Mouse (Mus musculus) heart, embryonic 11.5 days (tissue): Measurements from ENCODE around the gene Vmn1r54. TPM values are rescaled to one million over a fixed set of nuclear protein-coding genes. Genes with fewer than 3 reads are reported as not detected.

Experiments
- ATAC-seq: fragments of 200-750 bp; cut with Nextera tagmentation; replicated peaks from 2 replicates; pipeline ENCODE4 v1.8.0; 2017; ENCODE audit warnings: moderate library complexity; ENCODE audit not compliant: insufficient number of reproducible peaks, low FRiP score, low TSS enrichment
- H3K27ac ChIP-seq: fragments of 300-500 bp; sonication (generic); 2 replicates; pipeline ENCODE4 v1.5.1; 2014; ENCODE audit warnings: mild to moderate bottlenecking, low read depth, low read length
- H3K27me3 ChIP-seq: fragments of 300-500 bp; sonication (generic); 2 replicates; pipeline ENCODE4 v1.6.1; 2014; ENCODE audit warnings: mild to moderate bottlenecking, low read length, mixed read lengths; ENCODE audit not compliant: control insufficient read depth, insufficient read depth
- H3K36me3 ChIP-seq: fragments of 300-500 bp; sonication (generic); 2 replicates; pipeline ENCODE4 v1.6.1; 2014; ENCODE audit warnings: mild to moderate bottlenecking, low read length, moderate library complexity, mixed read lengths; ENCODE audit not compliant: control insufficient read depth, insufficient read depth
- H3K4me1 ChIP-seq: fragments of 300-500 bp; sonication (generic); 2 replicates; pipeline ENCODE4 v1.6.1; 2014; ENCODE audit warnings: low read length; ENCODE audit not compliant: control insufficient read depth, insufficient read depth
- H3K4me2 ChIP-seq: fragments of 300-500 bp; sonication (generic); 2 replicates; pipeline ENCODE4 v1.6.1; 2014; ENCODE audit warnings: mild to moderate bottlenecking, moderate library complexity
- H3K4me3 ChIP-seq: fragments of 300-500 bp; sonication (generic); 2 replicates; pipeline ENCODE4 v1.5.1; 2014; ENCODE audit warnings: low read depth, low read length
- H3K9ac ChIP-seq: fragments of 300-500 bp; sonication (generic); 2 replicates; pipeline ENCODE4 v1.6.1; 2014; ENCODE audit warnings: mild to moderate bottlenecking, low read depth, low read length, moderate library complexity
- H3K9me3 ChIP-seq: fragments of 300-500 bp; sonication (generic); replicated peaks from 2 replicates; pipeline ENCODE4 v1.6.1; 2016; ENCODE audit warnings: low read length; ENCODE audit not compliant: control insufficient read depth
- WGBS: fragments of 180-500 bp; shearing (Covaris S2); extraction: QIAGEN DNeasy Blood & Tissue Kit; methylation state at CpG from one replicate; pipeline ENCODE4 v1.1.7; 2014; ENCODE audit not compliant: insufficient replicate concordance; 5-methylcytosine and 5-hydroxymethylcytosine counted together
- polyA plus RNA-seq: library from polyadenylated mRNA; unstranded; fragments of >200 nt; fragmentation: Nextera tagmentation; extraction: Ambion mirVana; gene quantifications from 2 replicates; pipeline ENCODE4 v1.2.1, GENCODE M21; 2014

Gene Vmn1r54
- polyA plus RNA-seq, 1 experiment from 2014 or later: not detected

- H3K9ac ChIP-seq: no peak overlapping the region
- no peak for ATAC-seq
- 0 out of 2 replicates have a peak, but pooled peaks cover 3% of the 10 kb centered on the region for H3K9me3 ChIP-seq
- 78% methylated on average over 87 of the region's 87 CpGs for WGBS
- no peak overlapping the region for H3K4me2 ChIP-seq
- H3K4me3 ChIP-seq: no peak overlapping the region
- 0 out of 2 replicates have a peak, but pooled peaks cover 3% of the 10 kb centered on the region for H3K27me3 ChIP-seq
- no peaks in the 10 kb centered on the region for H3K4me1 ChIP-seq
- H3K36me3 ChIP-seq: no peaks in the 10 kb centered on the region
- no peak overlapping the region for H3K27ac ChIP-seq
Measured at GRCm38 (mm10) chr6:90308839-90309778, 63.0 kb downstream of the Vmn1r54 start.

GRCm38 (mm10) chr6:90315961-90316360 lies 69.9 kb downstream of the Vmn1r54 start:
- Histone ChIP-seq H3K4me2 (no peak overlapping the region), H3K4me3 (no peak overlapping the region), H3K27me3 (no peaks in the 10 kb centered on the region), H3K4me1 (no peaks in the 10 kb centered on the region), H3K9ac (no peak overlapping the region), H3K36me3 (no peaks in the 10 kb centered on the region), H3K27ac (no peak overlapping the region), H3K9me3 (no peaks in the 10 kb centered on the region)
- WGBS: 75% methylated on average over 5 of the region's 5 CpGs
- no peak for ATAC-seq

GRCm38 (mm10) chr6:90317510-90318258 lies 71.6 kb downstream of the Vmn1r54 start:
- ATAC-seq: no peak
- Histone ChIP-seq H3K27me3 (no peaks in the 10 kb centered on the region), H3K36me3 (no peaks in the 10 kb centered on the region), H3K4me3 (no peak overlapping the region), H3K9ac (no peak overlapping the region), H3K27ac (no peak overlapping the region), H3K4me2 (no peak overlapping the region), H3K4me1 (no peaks in the 10 kb centered on the region), H3K9me3 (no peaks in the 10 kb centered on the region)
- WGBS: 74% methylated on average over 2 of the region's 2 CpGs

GRCm38 (mm10) chr6:90319019-90319418 lies 72.9 kb downstream of the Vmn1r54 start:
- Histone ChIP-seq H3K27me3 (peaks cover 2% of the 10 kb centered on the region; the same call in 1 of the 2 replicates), H3K27ac (no peak overlapping the region), H3K4me1 (no peaks in the 10 kb centered on the region), H3K9ac (no peak overlapping the region), H3K36me3 (no peaks in the 10 kb centered on the region), H3K9me3 (no peaks in the 10 kb centered on the region), H3K4me3 (no peak overlapping the region), H3K4me2 (no peak overlapping the region)
- 89% methylated on average over 2 of the region's 2 CpGs for WGBS
- no peak for ATAC-seq

- ATAC-seq: no peak
- 67% methylated on average over 7 of the region's 7 CpGs for WGBS
- Histone ChIP-seq H3K27ac (no peak overlapping the region), H3K9ac (no peak overlapping the region), H3K36me3 (no peaks in the 10 kb centered on the region), H3K9me3 (no peaks in the 10 kb centered on the region), H3K4me3 (no peak overlapping the region), H3K4me1 (no peaks in the 10 kb centered on the region), H3K4me2 (no peak overlapping the region), H3K27me3 (peaks cover 5% of the 10 kb centered on the region; the same call in 1 of the 2 replicates)
Measured at GRCm38 (mm10) chr6:90319475-90320191, 73.5 kb downstream of the Vmn1r54 start.

- H3K4me2 ChIP-seq: no peak overlapping the region
- peaks cover 8% of the 10 kb centered on the region for H3K27me3 ChIP-seq
- H3K4me1 ChIP-seq: no peaks in the 10 kb centered on the region
- no peak for ATAC-seq
- H3K36me3 ChIP-seq: no peaks in the 10 kb centered on the region
- no peaks in the 10 kb centered on the region for H3K9me3 ChIP-seq
- no peak overlapping the region for H3K27ac ChIP-seq
- H3K4me3 ChIP-seq: no peak overlapping the region
- H3K9ac ChIP-seq: no peak overlapping the region
- 78% methylated on average over 5 of the region's 5 CpGs for WGBS
Measured at GRCm38 (mm10) chr6:90320429-90320828, 74.3 kb downstream of the Vmn1r54 start.

Other genes starting within 250 kb of the Vmn1r54 start
- not detected in 2 replicates for gene Vmn1r47, start 230.2 kb upstream of the Vmn1r54 start, polyA plus RNA-seq
- gene Vmn1r48, start 209.5 kb upstream of the Vmn1r54 start, polyA plus RNA-seq: not detected in 2 replicates
- gene Vmn1r49, start 167.8 kb upstream of the Vmn1r54 start, polyA plus RNA-seq: not detected in 2 replicates
- not detected in 2 replicates for gene Vmn1r50, start 144.9 kb upstream of the Vmn1r54 start, polyA plus RNA-seq
- gene Vmn1r51, start 123.7 kb upstream of the Vmn1r54 start, polyA plus RNA-seq: not detected in 2 replicates
- not detected in 2 replicates for gene Vmn1r52, start 71.5 kb upstream of the Vmn1r54 start, polyA plus RNA-seq
- gene V1ra8, start 43.5 kb upstream of the Vmn1r54 start, polyA plus RNA-seq: not detected in 2 replicates
- gene Vmn1r53, start 21.9 kb upstream of the Vmn1r54 start, polyA plus RNA-seq: not detected in 2 replicates
- not detected in 2 replicates for gene BC048671, start 54.9 kb downstream of the Vmn1r54 start, polyA plus RNA-seq
- 0.25 and 0.30 TPM in 2 replicates for gene Chst13, start 78.9 kb downstream of the Vmn1r54 start, polyA plus RNA-seq
- gene Uroc1, start 87.0 kb downstream of the Vmn1r54 start, polyA plus RNA-seq: not detected in 2 replicates
- 5.3 and 5.6 TPM in 2 replicates for gene Zxdc, start 123.2 kb downstream of the Vmn1r54 start, polyA plus RNA-seq
- 0.15 TPM in 1 of 2 replicates, not detected in the other for gene Cfap100, start 182.5 kb downstream of the Vmn1r54 start, polyA plus RNA-seq
- 6.0 and 6.2 TPM in 2 replicates for gene Klf15, start 216.3 kb downstream of the Vmn1r54 start, polyA plus RNA-seq
- 1.00 and 1.2 TPM in 2 replicates for gene Aldh1l1, start 240.1 kb downstream of the Vmn1r54 start, polyA plus RNA-seq